Mouse (Mus musculus) forebrain, embryonic 13.5 days (tissue): Measurements from ENCODE around the gene Ugt1a9. TPM values are rescaled to one million over a fixed set of nuclear protein-coding genes. Genes with fewer than 3 reads are reported as not detected.
A peak's percentile ranks its signal among the peaks of the same experiment; 100 is the strongest.

Experiments
- ATAC-seq: fragments of 200-750 bp; cut with Nextera tagmentation; 2 replicates; pipeline ENCODE4 v1.8.0; 2017
- H3K27ac ChIP-seq: fragments of 300-500 bp; sonication (generic); 2 replicates; pipeline ENCODE4 v1.5.1; 2015; ENCODE audit warnings: inconsistent platforms, mild to moderate bottlenecking, moderate library complexity
- H3K27me3 ChIP-seq: fragments of 300-500 bp; sonication (generic); 2 replicates; pipeline ENCODE4 v1.6.1; 2015; ENCODE audit warnings: mild to moderate bottlenecking, inconsistent platforms
- H3K36me3 ChIP-seq: fragments of 300-500 bp; sonication (generic); 2 replicates; pipeline ENCODE4 v1.6.1; 2015; ENCODE audit warnings: mild to moderate bottlenecking, inconsistent platforms; ENCODE audit not compliant: poor library complexity, severe bottlenecking
- H3K4me1 ChIP-seq: fragments of 300-500 bp; sonication (generic); 2 replicates; pipeline ENCODE4 v1.6.1; 2015; ENCODE audit warnings: inconsistent platforms
- H3K4me2 ChIP-seq: fragments of 300-500 bp; sonication (generic); 2 replicates; pipeline ENCODE4 v1.6.1; 2015; ENCODE audit warnings: inconsistent platforms, mild to moderate bottlenecking, moderate library complexity
- H3K4me3 ChIP-seq: fragments of 300-500 bp; sonication (generic); 2 replicates; pipeline ENCODE4 v1.5.1; 2015; ENCODE audit warnings: mild to moderate bottlenecking, inconsistent platforms
- H3K9ac ChIP-seq: fragments of 300-500 bp; sonication (generic); 2 replicates; pipeline ENCODE4 v1.6.1; 2015; ENCODE audit warnings: mild to moderate bottlenecking, inconsistent platforms
- H3K9me3 ChIP-seq: fragments of 300-500 bp; sonication (generic); replicated peaks from 2 replicates; pipeline ENCODE4 v1.6.1; 2016; ENCODE audit warnings: inconsistent platforms
- WGBS: fragments of 180-500 bp; shearing (Covaris S2); methylation state at CpG from one replicate; pipeline ENCODE4 v1.1.7; 2015; 5-methylcytosine and 5-hydroxymethylcytosine counted together
- polyA plus RNA-seq: library from polyadenylated mRNA; unstranded; fragments of >200 nt; fragmentation: Nextera tagmentation; extraction: Ambion mirVana; gene quantifications from 2 replicates; pipeline ENCODE4 v1.2.1, GENCODE M21; 2015

Ugt1a9 gene
- polyA plus RNA-seq, 1 experiment from 2014 or later = not detected

- no peak for ATAC-seq
- WGBS = 87% methylated on average over 7 of the region's 7 CpGs
Measured at GRCm38 (mm10) chr1:88261706-88262105, 191.1 kb downstream of the Ugt1a9 start.

GRCm38 (mm10) chr1:88262255-88262654, 191.7 kb downstream of the Ugt1a9 start:
- Histone ChIP-seq H3K4me3 (no peak overlapping the region), H3K27me3 (no peaks in the 10 kb centered on the region), H3K27ac (no peak overlapping the region), H3K9me3 (peaks cover 18% of the 10 kb centered on the region), H3K4me1 (no peaks in the 10 kb centered on the region), H3K36me3 (peaks cover 82% of the 10 kb centered on the region), H3K4me2 (no peak overlapping the region), H3K9ac (no peak overlapping the region)
- 87% methylated on average over 4 of the region's 4 CpGs for WGBS
- no peak for ATAC-seq

More at GRCm38 (mm10) chr1:88261706-88262105, 191.1 kb downstream of the Ugt1a9 start:
- H3K9me3 ChIP-seq = peaks cover 23% of the 10 kb centered on the region
- H3K27ac ChIP-seq = no peak overlapping the region
- H3K4me1 ChIP-seq = no peaks in the 10 kb centered on the region
- H3K4me3 ChIP-seq = no peak overlapping the region
- H3K36me3 ChIP-seq = peaks cover 77% of the 10 kb centered on the region
- H3K27me3 ChIP-seq = no peaks in the 10 kb centered on the region
- no peak overlapping the region for H3K4me2 ChIP-seq
- H3K9ac ChIP-seq = no peak overlapping the region

GRCm38 (mm10) chr1:88262961-88263360, 192.4 kb downstream of the Ugt1a9 start:
- Histone ChIP-seq H3K4me3 (no peak overlapping the region), H3K4me1 (no peaks in the 10 kb centered on the region), H3K9ac (no peak overlapping the region), H3K27me3 (no peaks in the 10 kb centered on the region), H3K4me2 (no peak overlapping the region), H3K9me3 (peaks cover 10% of the 10 kb centered on the region), H3K27ac (no peak overlapping the region), H3K36me3 (peaks cover 89% of the 10 kb centered on the region)
- no peak for ATAC-seq
- 77% methylated on average over 6 of the region's 6 CpGs for WGBS

- 95% methylated on average over 5 of the region's 5 CpGs for WGBS
- Histone ChIP-seq H3K36me3 (peaks cover 98% of the 10 kb centered on the region), H3K27me3 (no peaks in the 10 kb centered on the region), H3K9ac (no peak overlapping the region), H3K27ac (no peak overlapping the region), H3K4me3 (no peak overlapping the region), H3K4me1 (no peaks in the 10 kb centered on the region), H3K4me2 (no peak overlapping the region), H3K9me3 (peaks cover 4% of the 10 kb centered on the region; the same call in 1 of the 2 replicates)
- no peak for ATAC-seq
Measured at GRCm38 (mm10) chr1:88263778-88264177, 193.2 kb downstream of the Ugt1a9 start.

GRCm38 (mm10) chr1:88264237-88264868, 193.8 kb downstream of the Ugt1a9 start:
- Histone ChIP-seq H3K4me2 (no peak overlapping the region), H3K27me3 (no peaks in the 10 kb centered on the region), H3K27ac (no peak overlapping the region), H3K9me3 (peaks cover 1% of the 10 kb centered on the region; the same call in 1 of the 2 replicates), H3K4me3 (no peak overlapping the region), H3K4me1 (no peaks in the 10 kb centered on the region), H3K36me3 (peaks cover 100% of the 10 kb centered on the region), H3K9ac (no peak overlapping the region)
- WGBS = 90% methylated on average over 7 of the region's 7 CpGs
- ATAC-seq = no peak

GRCm38 (mm10) chr1:88264869-88265240, 194.3 kb downstream of the Ugt1a9 start:
- H3K9ac ChIP-seq = no peak overlapping the region
- no peaks in the 10 kb centered on the region; the same call in 1 of the 2 replicates for H3K9me3 ChIP-seq
- no peaks in the 10 kb centered on the region for H3K27me3 ChIP-seq
- no peak overlapping the region for H3K4me3 ChIP-seq
- no peak for ATAC-seq
- no peak overlapping the region for H3K4me2 ChIP-seq
- H3K4me1 ChIP-seq = no peaks in the 10 kb centered on the region
- peaks cover 100% of the 10 kb centered on the region for H3K36me3 ChIP-seq
- H3K27ac ChIP-seq = no peak overlapping the region
- WGBS = 81% methylated on average over 4 of the region's 4 CpGs

GRCm38 (mm10) chr1:88266123-88266522, 195.5 kb downstream of the Ugt1a9 start:
- Histone ChIP-seq H3K9me3 (no peaks in the 10 kb centered on the region), H3K36me3 (peaks cover 91% of the 10 kb centered on the region), H3K4me1 (no peaks in the 10 kb centered on the region), H3K27ac (no peak overlapping the region), H3K9ac (no peak overlapping the region), H3K27me3 (no peaks in the 10 kb centered on the region), H3K4me3 (no peak overlapping the region), H3K4me2 (no peak overlapping the region)
- WGBS = 90% methylated on average over 13 of the region's 13 CpGs
- no peak for ATAC-seq

GRCm38 (mm10) chr1:88267489-88267888, 196.9 kb downstream of the Ugt1a9 start:
- Histone ChIP-seq H3K27me3 (no peaks in the 10 kb centered on the region), H3K27ac (no peak overlapping the region), H3K4me3 (no peak overlapping the region), H3K4me2 (no peak overlapping the region), H3K9me3 (no peaks in the 10 kb centered on the region), H3K36me3 (peaks cover 90% of the 10 kb centered on the region), H3K4me1 (no peaks in the 10 kb centered on the region), H3K9ac (no peak overlapping the region)
- WGBS = 95% methylated on average over 6 of the region's 6 CpGs
- ATAC-seq = peak; percentile 6; the same call in 1 of the 2 replicates

GRCm38 (mm10) chr1:88268070-88268469, 197.5 kb downstream of the Ugt1a9 start:
- 89% methylated on average over 6 of the region's 6 CpGs for WGBS
- no peaks in the 10 kb centered on the region for H3K27me3 ChIP-seq
- H3K27ac ChIP-seq = no peak overlapping the region
- H3K4me3 ChIP-seq = no peak overlapping the region
- H3K4me2 ChIP-seq = no peak overlapping the region
- H3K9ac ChIP-seq = no peak overlapping the region
- ATAC-seq = no peak
- no peaks in the 10 kb centered on the region for H3K9me3 ChIP-seq
- no peaks in the 10 kb centered on the region for H3K4me1 ChIP-seq
- peaks cover 89% of the 10 kb centered on the region for H3K36me3 ChIP-seq

Other genes starting within 250 kb of the Ugt1a9 start
- 36.6 and 43.6 TPM in 2 replicates for gene Dgkd, start 217.5 kb upstream of the Ugt1a9 start, polyA plus RNA-seq
- gene Usp40, start 62.2 kb upstream of the Ugt1a9 start, polyA plus RNA-seq = 31.0 and 32.1 TPM in 2 replicates
- not detected in 2 replicates for gene Ugt1a10, start 15.4 kb upstream of the Ugt1a9 start, polyA plus RNA-seq
- not detected in 2 replicates for gene Ugt1a8, start 17.0 kb downstream of the Ugt1a9 start, polyA plus RNA-seq
- gene Ugt1a7c, start 24.3 kb downstream of the Ugt1a9 start, polyA plus RNA-seq = 0.35 and 0.53 TPM in 2 replicates
- gene Ugt1a6b, start 32.5 kb downstream of the Ugt1a9 start, polyA plus RNA-seq = 0.48 and 1.1 TPM in 2 replicates
- 1.1 and 1.4 TPM in 2 replicates for gene Ugt1a6a, start 64.0 kb downstream of the Ugt1a9 start, polyA plus RNA-seq
- gene Ugt1a5, start 95.2 kb downstream of the Ugt1a9 start, polyA plus RNA-seq = not detected in 2 replicates
- gene Ugt1a2, start 129.8 kb downstream of the Ugt1a9 start, polyA plus RNA-seq = not detected in 2 replicates
- gene Dnajb3, start 135.0 kb downstream of the Ugt1a9 start, polyA plus RNA-seq = 11.1 and 12.5 TPM in 2 replicates
- not detected in 2 replicates for gene Ugt1a1, start 141.2 kb downstream of the Ugt1a9 start, polyA plus RNA-seq
- 1.7 TPM in 2 replicates for gene Mroh2a, start 156.2 kb downstream of the Ugt1a9 start, polyA plus RNA-seq
- 145 and 146 TPM in 2 replicates for gene Hjurp, start 206.8 kb downstream of the Ugt1a9 start, polyA plus RNA-seq
- gene Trpm8, start 206.9 kb downstream of the Ugt1a9 start, polyA plus RNA-seq = 0.06 TPM in 1 of 2 replicates, not detected in the other